Mouse (Mus musculus) heart, postnatal 36 days (tissue): ENCODE results near the gene Nupl2. TPM values are rescaled to one million over a fixed set of nuclear protein-coding genes. Genes with fewer than 3 reads are reported as not detected.

ENCODE experiments used
- DNase-seq, 2 experiments: peaks; one replicate each; pipeline ENCODE4 v3.0.0; 2021 to 2022
- intact Hi-C: fragments of 180-260 bp; cut with DNase I; formaldehyde crosslinking; loops from one replicate; pipeline ENCODE4 v1.15.1; 2025
- total RNA-seq, 2 experiments: library from RNA; stranded (reverse); gene quantifications; 2 replicates each; pipeline ENCODE4 v1.2.3; 2021

Gene Nupl2
- 1 to 10 TPM; 7.1 to 8.6 TPM for total RNA-seq

DNA sequence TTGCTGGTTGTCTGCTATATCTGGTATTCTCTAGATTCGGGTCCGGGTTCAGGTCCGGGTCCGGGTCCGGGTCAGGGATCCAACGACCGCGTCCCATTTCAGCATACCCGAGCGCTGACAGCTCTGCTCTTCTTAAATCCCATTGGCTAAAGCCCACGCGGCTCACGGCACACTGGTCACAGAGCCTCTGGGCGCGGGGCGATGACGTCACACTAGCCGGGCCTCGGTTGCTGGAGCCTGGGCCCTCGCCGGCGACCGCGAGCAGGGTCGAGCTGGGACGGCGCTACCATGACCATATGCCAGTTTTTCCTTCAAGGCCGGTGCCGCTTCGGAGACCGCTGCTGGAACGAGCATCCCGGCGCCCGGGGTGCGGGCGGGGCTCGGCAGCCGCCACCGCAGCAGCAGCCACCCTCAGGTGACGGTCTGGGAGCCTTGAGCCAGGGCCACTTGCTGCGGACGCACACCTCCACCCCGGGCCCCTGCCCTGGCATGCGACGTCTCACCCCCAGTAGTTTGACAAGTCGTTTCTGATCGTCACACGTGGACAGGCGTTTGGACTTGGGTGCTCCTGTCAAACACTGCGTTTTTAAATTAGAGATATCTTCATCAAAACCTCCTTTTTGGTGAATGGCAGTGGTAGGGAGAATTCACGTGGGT is at the start of gene Nupl2:
Nupl2 (plus strand) TSS at position 175 of the 657 bp plus-strand sequence.
- intact Hi-C loops = loop anchor here (1.0 to 10.0 kb wide), 3 partner anchors 65 to 314 kb away; partner anchors contain the start of genes Klhl7 and Nos3
- DNase-seq = peak; percentile 93 to 94

DNA sequence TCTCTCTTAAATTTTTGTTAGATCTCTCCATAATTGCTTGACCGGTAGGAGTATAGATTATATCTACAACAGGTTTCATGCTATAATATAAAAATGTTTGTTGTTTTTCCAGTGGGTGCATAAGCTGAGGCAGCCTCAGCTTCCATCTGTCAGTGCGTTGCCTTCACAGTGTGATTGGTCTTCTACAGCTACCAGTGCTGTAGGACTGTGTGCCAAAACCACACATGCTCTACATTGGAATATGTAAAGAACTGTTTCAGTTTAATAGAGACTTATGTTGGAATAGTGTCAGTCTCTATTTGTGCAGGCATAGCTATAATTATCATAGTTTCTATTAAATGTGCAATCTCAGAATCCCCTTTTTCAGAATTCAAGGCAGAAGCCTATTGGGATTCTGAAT is 42.5 kb upstream of the Nupl2 start:
- intact Hi-C loops = no loop called here
- no peak for DNase-seq

DNA sequence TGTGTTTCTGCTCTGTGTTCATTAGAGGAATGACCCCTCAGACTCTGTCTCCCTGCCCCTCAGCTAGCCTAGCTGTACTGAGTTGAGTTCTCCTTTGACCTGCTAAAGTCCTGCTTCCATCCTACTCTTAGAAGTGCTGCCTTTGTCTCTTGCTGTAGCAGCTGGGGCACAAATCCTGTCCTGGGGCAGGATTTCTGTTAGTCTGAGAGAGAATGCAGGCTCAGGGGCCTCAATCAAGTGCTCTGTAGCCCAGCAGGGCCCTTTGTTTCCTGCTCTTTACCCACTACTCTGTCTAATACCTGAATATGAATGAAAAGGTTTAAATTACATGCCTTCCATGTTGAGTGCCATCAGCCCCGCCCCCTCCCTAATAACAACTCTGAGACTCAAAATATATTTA is 40.6 kb upstream of the Nupl2 start:
- DNase-seq = no peak

DNA sequence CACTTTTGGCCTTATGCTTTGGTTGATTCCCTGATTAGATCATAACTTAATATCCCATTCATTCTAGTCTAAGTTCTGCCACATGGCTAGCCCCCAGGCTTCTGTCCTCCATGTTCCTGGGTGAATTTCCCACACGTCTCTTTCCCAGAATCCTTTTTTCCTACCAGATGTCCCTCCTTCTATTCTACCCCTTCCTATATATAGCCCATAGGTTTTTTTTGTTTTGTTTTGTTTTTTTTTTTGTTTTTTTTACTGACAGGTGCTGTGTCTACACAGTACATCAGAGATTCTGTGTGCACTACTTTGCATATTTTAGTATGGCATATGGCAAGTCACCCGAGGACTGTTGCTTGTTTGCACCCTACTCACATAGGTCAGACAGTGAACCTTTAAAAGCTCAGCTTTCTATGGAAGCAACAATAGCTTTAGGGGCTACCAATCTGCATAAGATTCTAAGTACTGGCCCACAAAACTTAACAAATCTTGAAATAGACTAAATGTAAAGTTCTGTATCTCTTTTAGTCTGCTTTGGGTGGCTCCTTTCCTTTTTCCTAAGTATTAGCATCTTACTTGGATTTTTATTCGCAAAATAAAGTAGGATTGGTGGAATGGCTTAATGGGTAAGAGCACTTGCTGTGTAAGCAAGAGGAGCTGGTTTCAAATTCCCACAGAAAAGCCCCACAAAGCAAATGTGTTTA is 40.0 kb upstream of the Nupl2 start:
- no peak for DNase-seq

More for the DNA sequence above, 40.6 kb upstream of the Nupl2 start:
- intact Hi-C loops = no loop called here

DNA sequence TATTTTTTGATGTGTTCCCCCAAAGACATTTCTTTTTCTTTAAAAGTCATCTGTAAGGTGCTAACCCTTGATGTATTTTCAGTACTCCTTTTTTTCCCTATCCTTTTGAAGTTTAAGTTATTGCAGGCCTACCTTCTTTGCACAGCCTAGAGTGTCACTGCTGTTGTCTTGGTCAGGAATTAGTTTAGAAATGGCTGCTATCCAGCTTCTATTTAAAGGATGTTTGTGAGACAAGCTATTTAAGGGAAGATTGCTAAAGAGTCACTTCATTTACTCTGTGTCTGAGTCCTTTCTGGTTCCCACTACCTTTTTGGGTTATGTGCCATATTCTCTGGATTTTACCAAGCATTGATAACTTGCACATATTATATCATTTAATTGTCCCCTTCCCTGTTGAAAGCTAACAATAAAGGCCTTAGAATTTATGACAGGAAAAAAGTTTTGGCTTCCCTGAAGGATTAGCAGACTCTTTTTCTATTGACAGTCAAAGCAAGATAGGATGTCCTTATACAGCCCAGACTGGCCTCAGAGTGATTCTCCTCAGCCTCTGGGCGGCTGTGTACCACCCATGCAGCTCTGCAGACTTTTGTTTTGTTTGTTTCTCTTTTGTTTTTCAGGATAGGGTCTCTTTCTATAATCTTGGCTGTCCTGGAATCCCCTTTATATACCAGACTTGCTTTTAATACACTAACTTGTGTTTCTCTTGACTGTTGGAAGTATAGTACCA is 38.7 kb upstream of the Nupl2 start:
- intact Hi-C loops = no loop called here
- DNase-seq = no peak

More for the DNA sequence above, 40.0 kb upstream of the Nupl2 start:
- intact Hi-C loops = no loop called here

DNA sequence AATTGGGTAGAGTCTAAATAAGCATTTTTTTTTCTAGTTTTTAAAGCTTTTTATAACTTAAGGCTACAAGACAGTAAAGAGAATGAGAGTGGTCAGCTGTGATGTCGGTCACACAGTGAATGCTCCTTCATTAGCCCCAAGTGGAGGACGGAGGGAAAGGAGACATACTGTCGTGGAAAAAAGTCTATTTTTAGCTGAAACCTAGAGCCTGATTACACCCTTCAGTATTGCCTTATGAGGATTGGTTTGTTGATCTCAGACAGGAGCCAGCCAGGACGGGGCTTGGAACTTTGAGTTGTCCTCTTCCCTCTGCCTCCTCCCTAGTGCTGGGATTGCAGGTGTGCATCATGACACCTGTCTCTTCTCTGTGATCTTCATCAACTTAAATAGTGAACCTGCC is 37.8 kb upstream of the Nupl2 start:
- no peak for DNase-seq
- intact Hi-C loops = no loop called here

DNA sequence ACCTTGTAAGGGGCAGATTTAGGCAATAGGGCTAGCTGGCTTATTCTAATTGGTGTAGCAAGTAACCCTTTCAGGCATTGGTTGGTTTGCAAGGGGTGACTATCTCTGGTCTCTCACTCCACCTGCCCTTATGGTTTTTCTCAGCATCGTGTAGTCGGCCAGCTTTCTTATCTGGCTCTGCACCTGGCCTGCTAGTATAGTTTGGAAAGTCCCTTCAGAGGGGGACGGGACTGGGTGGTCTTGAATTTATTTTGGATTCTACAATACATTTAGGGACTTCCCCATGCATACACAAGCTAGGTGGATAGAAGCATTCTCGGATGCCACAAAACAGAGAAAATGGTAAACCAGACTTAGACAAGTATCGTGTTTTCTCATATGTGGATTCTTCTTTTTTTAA is 17.8 kb upstream of the Nupl2 start:
- intact Hi-C loops = no loop called here

DNA sequence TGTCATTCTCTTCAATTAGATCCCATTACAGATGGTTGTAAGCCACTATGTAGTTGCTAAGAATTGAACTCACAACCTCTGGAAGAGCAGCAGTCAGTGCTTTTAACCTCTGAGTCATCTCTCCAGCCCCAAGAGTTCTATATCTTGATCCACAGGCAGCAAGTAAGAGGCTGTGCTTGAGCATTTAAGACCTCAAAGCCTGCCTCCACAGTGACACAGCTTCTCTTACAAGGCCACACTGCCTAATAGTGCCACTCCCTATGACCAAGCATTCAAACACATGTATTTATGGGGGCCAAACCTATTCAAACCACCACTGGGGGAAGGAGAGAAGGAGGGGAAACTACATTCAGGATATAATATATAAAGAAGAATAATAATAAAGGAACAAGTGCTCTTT is 12.6 kb upstream of the Nupl2 start:
- DNase-seq = no peak
- intact Hi-C loops = no loop called here

More for the DNA sequence above, 17.8 kb upstream of the Nupl2 start:
- no peak for DNase-seq

DNA sequence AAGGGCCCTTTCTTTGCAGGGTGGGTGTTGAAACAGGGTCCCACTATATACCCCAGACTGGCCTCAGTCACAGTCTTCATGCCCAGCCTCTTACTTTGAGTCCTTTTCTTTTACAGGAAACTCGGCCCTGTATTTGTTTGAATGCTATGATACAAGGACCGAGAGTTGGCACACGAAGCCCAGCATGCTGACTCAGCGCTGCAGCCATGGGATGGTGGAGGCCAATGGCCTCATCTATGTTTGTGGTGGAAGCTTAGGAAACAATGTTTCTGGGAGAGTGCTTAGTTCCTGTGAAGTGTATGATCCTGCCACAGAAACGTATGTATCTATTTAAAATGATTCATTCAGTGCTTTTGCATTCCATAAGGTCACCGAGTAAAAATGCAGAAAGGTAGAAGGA is 8.0 kb upstream of the Nupl2 start:
- intact Hi-C loops = no loop called here
- DNase-seq = no peak

DNA sequence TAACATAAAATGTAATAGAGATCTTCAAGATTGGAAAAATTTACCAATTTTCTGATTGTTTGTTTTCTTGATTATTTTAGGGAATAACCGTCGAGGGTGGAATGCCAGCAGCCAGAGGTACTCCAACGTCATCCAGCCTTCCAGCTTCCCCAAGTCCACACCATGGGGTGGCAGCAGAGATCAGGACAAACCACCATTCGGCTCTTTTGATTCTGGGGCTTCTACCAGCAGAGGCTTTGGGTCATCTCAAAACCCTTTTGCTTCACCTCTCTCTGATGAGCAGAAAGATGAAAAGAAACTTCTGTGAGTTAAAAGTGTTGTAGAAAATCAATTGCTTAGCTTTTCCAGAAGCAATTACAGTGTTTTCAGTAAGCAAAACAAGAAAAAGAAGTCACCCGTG is 2.5 kb downstream of the Nupl2 start:
- DNase-seq = no peak
- intact Hi-C loops = loop anchor here (10.0 kb wide), 1 partner anchor 198 kb away; the partner anchor contains the start of gene Nos3

DNA sequence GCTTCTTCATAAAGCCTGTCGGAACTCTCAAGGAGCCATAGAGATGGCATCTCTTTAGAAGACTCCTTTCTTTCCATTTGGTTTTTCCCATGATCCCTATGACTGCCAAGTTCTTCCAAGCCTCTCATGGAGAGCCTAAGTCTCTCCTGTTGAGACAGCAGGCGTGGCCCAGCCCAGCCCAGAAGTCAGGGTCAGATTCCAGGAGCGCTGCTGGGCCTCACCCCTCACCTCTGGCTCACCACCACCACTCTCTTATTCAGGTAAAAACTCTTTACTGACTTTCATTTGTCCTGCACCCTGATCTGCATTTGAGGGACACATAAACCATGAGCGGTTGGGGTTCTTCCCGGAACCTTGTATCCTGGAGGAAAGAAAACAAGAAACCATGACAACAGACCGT is 5.1 kb downstream of the Nupl2 start:
- DNase-seq = no peak
- intact Hi-C loops = loop anchor here (10.0 kb wide), 1 partner anchor 195 kb away; the partner anchor contains the start of gene Nos3

DNA sequence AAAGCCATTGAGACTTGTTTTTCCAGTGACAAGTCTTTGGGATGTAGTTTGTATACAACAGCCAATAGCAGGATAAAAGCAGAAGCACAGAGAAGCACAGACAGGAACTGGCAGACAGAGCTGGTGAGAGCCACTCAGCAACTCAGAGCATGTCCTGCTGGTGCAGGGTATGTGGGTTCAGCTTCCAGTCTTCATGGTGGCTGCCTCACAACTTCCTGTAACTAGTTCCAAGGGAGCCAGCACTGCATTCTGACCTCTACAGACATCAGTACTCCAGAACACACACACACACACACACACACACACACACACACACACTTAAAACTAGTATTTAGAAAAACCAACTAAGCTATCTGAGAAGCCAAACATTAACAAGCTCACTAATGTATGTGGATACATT is 7.3 kb downstream of the Nupl2 start:
- intact Hi-C loops = no loop called here
- DNase-seq = no peak

DNA sequence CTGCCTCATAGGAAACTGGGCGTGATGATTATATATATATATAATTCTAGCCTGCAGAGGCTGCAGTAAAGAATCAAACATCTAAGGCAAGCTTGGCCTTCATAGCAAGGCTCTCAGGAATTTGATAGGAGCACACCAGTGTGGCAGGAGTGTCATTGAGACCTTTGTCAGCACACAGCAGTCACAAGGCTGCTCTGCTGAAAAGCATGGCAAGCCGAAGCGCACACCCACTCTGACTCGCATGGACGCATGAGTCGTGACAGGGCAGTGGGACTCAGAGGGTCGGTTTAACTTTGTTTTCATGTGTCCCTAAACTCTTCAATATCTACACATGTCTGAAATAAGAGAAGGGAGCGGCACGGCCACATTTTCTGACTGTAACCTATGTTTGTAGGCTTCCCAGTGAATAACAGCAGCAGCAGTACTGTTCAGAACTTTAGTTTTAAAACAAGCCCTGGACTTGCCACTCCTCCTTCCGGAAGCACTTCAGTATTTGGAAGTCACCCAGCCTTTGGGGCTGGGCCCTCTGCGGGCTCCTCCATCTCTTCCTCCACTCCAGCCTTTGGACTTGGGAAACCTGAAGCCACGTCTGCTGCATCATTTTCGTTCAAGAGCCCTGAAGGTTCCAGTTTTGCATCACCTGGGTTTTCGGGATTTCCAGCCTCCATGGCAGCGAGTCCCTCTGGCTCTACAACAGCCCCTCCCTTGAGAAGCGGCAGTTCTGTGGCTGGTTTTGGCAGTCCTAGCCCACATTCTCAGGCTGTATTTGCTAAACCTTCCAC is 16.9 kb downstream of the Nupl2 start:
- peak; percentile 9 to 36 for DNase-seq
- intact Hi-C loops = no loop called here

DNA sequence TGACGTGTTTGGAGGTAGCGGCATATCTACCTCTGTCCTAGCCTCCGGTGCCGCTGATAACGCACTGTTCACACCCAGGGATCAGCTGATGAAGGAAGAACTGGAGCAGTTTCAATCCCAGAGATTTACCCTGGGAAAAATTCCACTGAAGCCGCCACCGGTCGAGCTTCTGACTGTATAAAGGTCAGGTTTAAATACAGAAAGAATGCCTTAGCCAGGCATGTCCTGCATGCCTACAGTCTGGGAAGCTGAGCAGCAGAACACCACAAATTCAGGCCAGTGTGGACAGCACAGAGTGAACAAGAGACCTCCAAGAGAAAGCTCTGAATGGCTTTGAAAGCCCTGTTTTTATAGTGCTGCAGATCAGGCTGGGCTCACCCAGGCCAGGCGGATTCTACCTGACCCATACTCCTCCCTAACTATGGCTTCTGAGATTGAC is 17.6 kb downstream of the Nupl2 start:
- DNase-seq = peak in 1 of 2 experiments; percentile 31
- intact Hi-C loops = no loop called here

DNA sequence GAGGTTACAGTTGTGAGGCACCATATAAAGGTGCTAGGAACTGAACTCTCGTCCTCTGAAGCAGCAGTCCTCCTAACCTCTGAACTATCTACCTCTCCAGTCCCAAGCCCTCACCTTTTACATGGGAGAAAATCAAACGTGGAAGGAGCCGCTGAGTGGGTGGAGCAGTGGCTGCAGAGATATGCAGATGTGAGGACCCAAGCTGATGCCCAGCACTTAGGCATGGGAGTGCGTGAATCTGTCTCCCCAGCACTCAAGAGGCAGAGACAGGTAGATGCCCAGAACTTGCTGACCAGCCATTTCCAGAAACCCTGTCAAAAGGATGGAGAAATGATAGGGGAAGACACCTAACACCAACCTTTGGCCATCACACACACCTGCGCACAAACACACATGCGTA is 18.3 kb downstream of the Nupl2 start:
- intact Hi-C loops = no loop called here
- DNase-seq = no peak

DNA sequence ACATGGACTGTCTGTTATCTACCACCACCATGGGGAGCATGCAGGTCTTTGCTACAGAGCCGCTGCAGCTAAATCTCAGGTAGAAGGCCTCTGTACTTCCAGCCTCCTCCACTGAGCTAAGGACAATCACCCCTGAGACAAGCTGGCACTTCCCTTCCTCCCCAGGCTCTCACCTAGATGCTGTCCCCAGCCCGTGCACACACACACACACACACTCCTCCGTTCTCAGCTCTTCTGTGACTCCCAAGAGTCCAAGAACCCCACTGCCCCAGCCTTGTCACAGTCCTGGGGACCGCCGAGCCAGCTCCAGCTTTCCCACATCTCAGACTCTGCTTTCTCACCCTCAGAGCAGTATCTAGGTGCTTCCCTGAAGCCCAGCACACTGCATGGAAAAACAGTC is 19.2 kb downstream of the Nupl2 start:
- intact Hi-C loops = no loop called here
- DNase-seq = no peak

DNA sequence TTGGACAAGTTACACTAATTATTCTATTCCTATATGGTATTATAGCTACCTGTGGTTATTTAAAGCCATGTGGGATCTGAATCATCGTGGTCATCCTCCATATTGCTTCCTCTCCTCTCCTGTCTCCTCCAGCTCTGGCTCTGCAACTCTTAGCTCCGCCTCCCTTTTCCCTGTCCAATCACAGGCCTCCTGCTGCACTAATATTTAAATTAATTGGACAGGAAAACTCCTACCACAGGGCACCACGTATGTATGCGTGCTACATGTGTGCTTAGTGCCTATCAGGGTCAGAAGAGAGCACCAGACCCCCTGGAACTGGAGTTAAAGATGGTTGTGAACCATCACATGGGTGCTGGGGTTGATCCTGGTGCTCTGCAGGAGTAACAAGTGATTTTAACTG is 23.7 kb downstream of the Nupl2 start:
- intact Hi-C loops = no loop called here
- no peak for DNase-seq

DNA sequence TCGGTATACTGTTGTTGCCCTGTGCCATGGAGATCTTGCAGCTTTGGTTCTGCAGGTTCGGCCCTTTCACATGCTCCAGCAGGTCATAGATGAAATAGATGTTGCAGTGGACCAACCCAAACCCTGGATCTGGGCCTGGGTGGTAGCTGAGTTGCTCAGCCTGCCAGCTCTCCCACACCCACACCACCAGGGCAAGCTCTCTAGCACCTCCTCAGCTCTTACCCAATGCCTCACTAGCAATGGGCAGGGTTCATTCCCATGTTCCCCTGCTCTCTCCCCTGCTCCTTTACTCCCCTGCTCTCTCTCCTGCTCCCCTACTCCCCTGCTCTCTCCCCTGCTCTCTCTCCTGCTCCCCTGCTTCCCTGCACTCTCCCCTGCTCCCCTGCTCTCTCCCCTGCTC is 27.1 kb downstream of the Nupl2 start:
- intact Hi-C loops = no loop called here
- no peak for DNase-seq

DNA sequence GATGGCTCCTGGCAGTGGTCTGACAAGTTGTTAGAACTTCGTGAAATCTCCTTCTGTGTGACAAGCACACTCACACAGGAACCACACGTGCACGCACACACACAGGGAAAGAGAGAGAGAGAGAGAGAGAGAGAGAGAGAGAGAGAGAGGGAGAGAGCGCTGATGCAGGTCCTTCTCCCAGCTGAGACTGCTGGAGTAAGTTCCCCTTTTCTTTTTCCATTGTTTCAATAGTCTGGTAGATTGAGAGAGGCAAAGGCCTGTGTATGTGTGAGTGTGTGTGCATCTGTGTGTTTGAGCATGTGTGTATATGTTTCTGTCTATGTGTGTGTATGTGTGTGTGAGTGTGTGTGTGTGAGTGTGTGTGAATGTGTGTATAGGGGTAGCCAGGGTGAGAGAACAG is 36.2 kb downstream of the Nupl2 start:
- intact Hi-C loops = no loop called here

DNA sequence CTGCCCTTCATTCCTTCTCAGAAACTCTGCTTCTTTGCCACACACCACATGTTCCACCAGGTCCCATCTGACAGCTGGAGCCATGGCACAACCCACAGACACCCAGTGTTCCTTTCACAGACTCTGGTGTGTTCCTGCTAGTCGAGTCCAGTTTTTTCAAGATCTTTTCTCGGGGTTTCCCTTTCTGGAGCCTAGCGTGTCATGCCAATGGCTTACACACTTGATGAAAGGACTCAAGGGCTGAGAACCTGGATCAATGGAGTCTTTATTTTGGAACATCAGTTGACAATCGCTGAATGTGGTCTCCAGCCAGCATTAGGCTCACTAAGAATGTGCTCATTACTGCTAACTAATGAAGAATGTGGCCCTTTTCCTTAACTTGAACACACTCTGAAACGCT is 37.7 kb downstream of the Nupl2 start:
- intact Hi-C loops = no loop called here

More for the DNA sequence above, 36.2 kb downstream of the Nupl2 start:
- no peak for DNase-seq

DNA sequence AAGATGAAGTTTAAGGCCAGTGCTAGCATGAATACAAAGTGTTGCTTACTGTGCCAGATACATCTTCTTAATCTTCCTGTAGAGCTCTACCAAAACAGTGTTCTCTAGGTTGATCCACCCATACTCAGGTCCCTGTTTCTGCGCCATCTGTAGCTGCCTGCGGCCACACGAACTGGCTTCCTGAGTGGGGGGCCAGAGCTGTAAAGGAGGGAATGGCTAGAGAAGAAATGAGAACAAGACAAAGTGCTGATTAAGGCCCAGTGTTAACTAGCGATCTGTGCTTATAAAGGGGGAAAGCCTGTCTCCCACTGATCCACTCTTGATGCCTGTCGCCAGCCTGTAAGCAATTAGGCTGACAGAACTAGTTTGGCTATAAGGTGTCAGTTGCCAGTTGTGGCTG is 38.5 kb downstream of the Nupl2 start:
- no peak for DNase-seq
- intact Hi-C loops = no loop called here

More for the DNA sequence above, 37.7 kb downstream of the Nupl2 start:
- DNase-seq = no peak
